In the genomic region with DNA sequence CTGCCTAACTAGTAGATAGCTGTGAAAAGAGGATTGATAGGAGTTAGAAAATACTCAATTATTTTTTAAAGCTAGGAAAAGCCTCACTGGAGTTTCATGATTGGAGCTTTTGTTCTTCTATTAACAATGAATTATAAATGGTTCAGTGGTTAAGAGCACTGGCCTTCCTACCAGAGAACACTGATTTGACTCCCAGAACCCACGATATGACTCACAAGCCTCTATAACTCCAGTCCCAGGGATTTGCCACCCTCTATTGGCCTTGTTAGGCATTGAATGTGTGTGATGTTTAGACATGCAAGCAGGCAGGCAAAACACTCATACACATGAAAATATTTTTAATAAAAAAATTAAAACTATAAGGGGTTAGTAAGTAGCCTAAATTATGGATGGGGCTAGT, we compare ENCODE assay signal across 9 mouse cellular contexts.
DNase-seq lines count a peak whose midpoint lies in the region; ATAC-seq and TF ChIP-seq lines count a peak whose summit lies in the region.
"Had no signal": no experiment of that assay in that cellular context is flagged by ENCODE, and none has a peak within 500 bp of the region (broad histone marks: within the 10 kb centered on the region; RNA-seq: fewer than 3 reads in every experiment).

No protein-coding gene starts in this region.

- DNase-seq in frontal cortex, postnatal 25 days (ENCODE audit: low spot score in 2 of 2), result no peak
- DNase-seq in limb, embryonic 14.5 days (ENCODE audit: low spot score), result peak; percentile 43
- no peak for DNase-seq in limb, embryonic 10.5 days (ENCODE audit: low spot score)
- DNase-seq in brain, adult 2 months (ENCODE audit: low read depth, low spot score), result peak; percentile 76
- DNase-seq in left cerebral cortex, postnatal 4 days, result peak; percentile 12
- no peak for DNase-seq in urinary bladder, postnatal 4 days (ENCODE audit: low spot score in 2 of 2)
- no peak for DNase-seq in testis, postnatal 10 days (ENCODE audit: low spot score)

- no peak overlapping the region for H3K9ac ChIP-seq in limb, embryonic 14.5 days (ENCODE audit: low read depth, low read length, severe bottlenecking)

- no peak overlapping the region for H3K4me3 ChIP-seq in limb, embryonic 14.5 days (replicated peaks; ENCODE audit: low read length)
- no peak overlapping the region for H3K4me3 ChIP-seq in limb, embryonic 10.5 days
- H3K4me3 ChIP-seq: erythroblast, embryonic 14.5 days had no signal

- WGBS in limb, embryonic 14.5 days, result 25% methylated on average over 1 of the region's 1 CpGs
- 66% methylated on average over 1 of the region's 1 CpGs for WGBS in limb, embryonic 10.5 days

- TF ChIP-seq POLR2A in limb, embryonic 14.5 days (IDR thresholded peaks at IDR 0.05; ENCODE audit: borderline replicate concordance, extremely low read depth, insufficient read depth, insufficient read length), result no peak

- no peaks in the 10 kb centered on the region for H3K36me3 ChIP-seq in limb, embryonic 14.5 days (ENCODE audit: control insufficient read depth, insufficient read depth, low read length)
- no peaks in the 10 kb centered on the region for H3K36me3 ChIP-seq in limb, embryonic 10.5 days

- intact Hi-C loops in left cerebral cortex, postnatal 4 days (cut with DNase I), result no loop called here

- H3K27me3 ChIP-seq in limb, embryonic 14.5 days (ENCODE audit: control insufficient read depth, insufficient read depth, low read length), result no peaks in the 10 kb centered on the region
- peaks cover 24% of the 10 kb centered on the region; the same call in 1 of the 2 replicates for H3K27me3 ChIP-seq in limb, embryonic 10.5 days (ENCODE audit: low read depth, poor library complexity, severe bottlenecking)

- no peaks in the 10 kb centered on the region for H3K9me3 ChIP-seq in limb, embryonic 14.5 days (ENCODE audit: control insufficient read depth, low read length)
- H3K9me3 ChIP-seq in limb, embryonic 10.5 days (replicated peaks), result no peaks in the 10 kb centered on the region

- peaks cover 11% of the 10 kb centered on the region for H3K4me1 ChIP-seq in limb, embryonic 14.5 days (ENCODE audit: control insufficient read depth, insufficient read depth, low read length)
- no peaks in the 10 kb centered on the region for H3K4me1 ChIP-seq in limb, embryonic 10.5 days

- ATAC-seq in frontal cortex, adult (ENCODE audit: low TSS enrichment), result peak; percentile 84
- ATAC-seq in limb, embryonic 14.5 days (ENCODE audit: low FRiP score, low read depth), result no peak

- no peak overlapping the region for H3K4me2 ChIP-seq in limb, embryonic 14.5 days (replicated peaks; ENCODE audit: low read depth, low read length, severe bottlenecking)

- H3K27ac ChIP-seq in limb, embryonic 14.5 days (replicated peaks; ENCODE audit: low read depth, low read length), result no peak overlapping the region
- no peak overlapping the region for H3K27ac ChIP-seq in limb, embryonic 10.5 days

Comparison
In these comparisons a context has a peak if more than half of its experiments do, and no peak if none do; other contexts are left out.
1. DNase-seq: peak in limb, embryonic 14.5 days (single experiment), brain, adult 2 months (single experiment) and left cerebral cortex, postnatal 4 days (single experiment); none in frontal cortex, postnatal 25 days (0 of 2), limb, embryonic 10.5 days (single experiment), urinary bladder, postnatal 4 days (0 of 2) and testis, postnatal 10 days (single experiment).